Mouse (Mus musculus): ENCODE data around the gene Nfat5. TPM values are rescaled to one million over a fixed set of nuclear protein-coding genes. Genes with fewer than 3 reads are reported as not detected.

Nfat5 gene
- polyA plus RNA-seq, 1 experiment = 21.4 TPM

DNA sequence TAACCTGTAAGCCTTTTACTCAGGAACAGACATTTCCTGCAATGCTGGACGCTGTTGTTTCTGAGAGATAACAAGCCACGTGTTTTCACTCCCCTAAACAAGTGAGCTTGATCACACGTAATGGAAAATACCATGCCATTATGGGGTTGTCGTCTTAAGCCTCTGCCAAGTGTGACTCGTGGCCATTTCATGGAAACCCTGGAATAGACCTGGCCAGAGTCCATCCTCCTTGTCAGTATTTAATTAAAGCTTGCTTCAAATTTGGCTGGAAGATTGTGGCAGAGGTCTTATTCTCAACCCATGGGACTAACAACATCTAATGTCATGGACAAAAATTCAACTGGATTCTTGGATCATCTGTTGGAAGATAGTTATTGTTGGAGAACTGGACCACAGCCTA, 92.9 kb downstream of the Nfat5 start:
- no peaks in the 10 kb centered on the region for H3K4me1 ChIP-seq (ENCODE audit: control insufficient read depth, insufficient read depth, low read length)
- no peaks in the 10 kb centered on the region for H3K36me3 ChIP-seq (ENCODE audit: control insufficient read depth, insufficient read depth, low read length)
- no peak overlapping the region for H3K4me3 ChIP-seq (ENCODE audit: control insufficient read depth, low read depth, low read length)
- H3K27me3 ChIP-seq (ENCODE audit: control insufficient read depth, insufficient read depth, low read length) = no peaks in the 10 kb centered on the region
- TF ChIP-seq CTCF (IDR thresholded peaks at IDR 0.05; ENCODE audit: control insufficient read depth, insufficient read depth, insufficient replicate concordance, low read depth, low read length) = no peak
- no peak for TF ChIP-seq POLR2A (IDR thresholded peaks at IDR 0.05; ENCODE audit: control insufficient read depth, low read depth, low read length)
- H3K27ac ChIP-seq (ENCODE audit: control insufficient read depth, insufficient read depth, low read depth, low read length) = no peak overlapping the region

DNA sequence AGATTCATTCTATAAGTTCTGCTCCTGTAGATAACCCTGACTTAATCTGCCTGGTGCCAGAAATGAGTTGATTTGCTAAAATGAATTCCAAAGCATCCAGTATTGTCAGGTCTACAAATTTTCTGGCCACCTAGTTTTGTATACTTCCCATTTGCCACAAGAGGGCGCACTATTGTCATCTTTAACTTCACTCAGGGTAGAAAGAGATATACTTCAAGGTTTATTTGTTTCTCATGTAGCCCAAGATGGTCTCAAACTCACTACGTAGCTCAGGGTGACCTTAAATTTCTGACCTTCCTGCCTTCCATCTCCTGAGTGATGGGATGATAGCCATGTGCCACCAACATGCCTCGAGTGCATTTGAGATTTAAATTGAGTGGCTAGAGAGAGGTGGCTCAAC, 93.4 kb downstream of the Nfat5 start:
- TF ChIP-seq POLR2A (IDR thresholded peaks at IDR 0.05; ENCODE audit: control insufficient read depth, low read depth, low read length) (no peak), CTCF (IDR thresholded peaks at IDR 0.05; ENCODE audit: control insufficient read depth, insufficient read depth, insufficient replicate concordance, low read depth, low read length) (no peak; the same call in 1 of the 2 replicates)

GRCm38 (mm10) chr8:107387861-107388260, 94.6 kb downstream of the Nfat5 start:
- peak; percentile 8; the same call in 1 of the 2 replicates for TF ChIP-seq CTCF (IDR thresholded peaks at IDR 0.05; ENCODE audit: control insufficient read depth, insufficient read depth, insufficient replicate concordance, low read depth, low read length)
- no peak for TF ChIP-seq POLR2A (IDR thresholded peaks at IDR 0.05; ENCODE audit: control insufficient read depth, low read depth, low read length)

More for the DNA sequence above, 93.4 kb downstream of the Nfat5 start:
- no peaks in the 10 kb centered on the region for H3K36me3 ChIP-seq (ENCODE audit: control insufficient read depth, insufficient read depth, low read length)
- no peaks in the 10 kb centered on the region for H3K27me3 ChIP-seq (ENCODE audit: control insufficient read depth, insufficient read depth, low read length)
- no peak overlapping the region for H3K27ac ChIP-seq (ENCODE audit: control insufficient read depth, insufficient read depth, low read depth, low read length)
- no peak overlapping the region for H3K4me3 ChIP-seq (ENCODE audit: control insufficient read depth, low read depth, low read length)
- H3K4me1 ChIP-seq (ENCODE audit: control insufficient read depth, insufficient read depth, low read length) = no peaks in the 10 kb centered on the region

DNA sequence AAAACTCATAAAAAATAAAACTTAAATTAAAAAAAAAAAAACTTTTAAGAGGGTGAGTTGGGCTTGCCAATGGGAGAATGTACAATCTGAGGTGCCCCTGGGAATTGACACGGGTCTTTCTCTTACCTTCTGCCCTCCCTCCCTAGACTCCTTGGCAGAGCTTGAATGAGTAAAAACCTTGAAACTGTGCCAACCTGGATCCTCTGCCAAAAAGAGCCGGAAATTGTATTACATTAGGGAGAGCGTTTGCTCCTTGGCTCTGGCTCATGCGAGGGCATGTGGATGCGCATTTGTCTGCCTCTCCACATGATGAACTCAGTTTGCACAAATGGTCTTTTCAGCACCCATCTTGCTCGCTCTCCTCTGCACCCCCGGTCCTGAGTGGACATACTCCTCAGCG, 96.3 kb downstream of the Nfat5 start:
- no peak overlapping the region for H3K4me3 ChIP-seq (ENCODE audit: control insufficient read depth, low read depth, low read length)
- no peak overlapping the region for H3K27ac ChIP-seq (ENCODE audit: control insufficient read depth, insufficient read depth, low read depth, low read length)
- no peaks in the 10 kb centered on the region for H3K36me3 ChIP-seq (ENCODE audit: control insufficient read depth, insufficient read depth, low read length)
- no peak for TF ChIP-seq CTCF (IDR thresholded peaks at IDR 0.05; ENCODE audit: control insufficient read depth, insufficient read depth, insufficient replicate concordance, low read depth, low read length)
- TF ChIP-seq POLR2A (IDR thresholded peaks at IDR 0.05; ENCODE audit: control insufficient read depth, low read depth, low read length) = no peak
- H3K4me1 ChIP-seq (ENCODE audit: control insufficient read depth, insufficient read depth, low read length) = no peaks in the 10 kb centered on the region
- no peaks in the 10 kb centered on the region for H3K27me3 ChIP-seq (ENCODE audit: control insufficient read depth, insufficient read depth, low read length)

More at GRCm38 (mm10) chr8:107387861-107388260, 94.6 kb downstream of the Nfat5 start:
- no peaks in the 10 kb centered on the region for H3K27me3 ChIP-seq (ENCODE audit: control insufficient read depth, insufficient read depth, low read length)
- H3K27ac ChIP-seq (ENCODE audit: control insufficient read depth, insufficient read depth, low read depth, low read length) = no peak overlapping the region
- no peaks in the 10 kb centered on the region for H3K36me3 ChIP-seq (ENCODE audit: control insufficient read depth, insufficient read depth, low read length)
- H3K4me3 ChIP-seq (ENCODE audit: control insufficient read depth, low read depth, low read length) = no peak overlapping the region
- H3K4me1 ChIP-seq (ENCODE audit: control insufficient read depth, insufficient read depth, low read length) = no peaks in the 10 kb centered on the region

- H3K36me3 ChIP-seq (ENCODE audit: control insufficient read depth, insufficient read depth, low read length) = no peaks in the 10 kb centered on the region
- H3K4me1 ChIP-seq (ENCODE audit: control insufficient read depth, insufficient read depth, low read length) = no peaks in the 10 kb centered on the region
- TF ChIP-seq POLR2A (IDR thresholded peaks at IDR 0.05; ENCODE audit: control insufficient read depth, low read depth, low read length) (no peak), CTCF (IDR thresholded peaks at IDR 0.05; ENCODE audit: control insufficient read depth, insufficient read depth, insufficient replicate concordance, low read depth, low read length) (no peak)
- no peak overlapping the region for H3K27ac ChIP-seq (ENCODE audit: control insufficient read depth, insufficient read depth, low read depth, low read length)
- H3K27me3 ChIP-seq (ENCODE audit: control insufficient read depth, insufficient read depth, low read length) = no peaks in the 10 kb centered on the region
- H3K4me3 ChIP-seq (ENCODE audit: control insufficient read depth, low read depth, low read length) = no peak overlapping the region
These were observed 97.3 kb downstream of the Nfat5 start for GRCm38 (mm10) chr8:107390476-107391135.

- H3K4me1 ChIP-seq (ENCODE audit: control insufficient read depth, insufficient read depth, low read length) = no peaks in the 10 kb centered on the region
- H3K27ac ChIP-seq (ENCODE audit: control insufficient read depth, insufficient read depth, low read depth, low read length) = no peak overlapping the region
- H3K4me3 ChIP-seq (ENCODE audit: control insufficient read depth, low read depth, low read length) = no peak overlapping the region
- H3K27me3 ChIP-seq (ENCODE audit: control insufficient read depth, insufficient read depth, low read length) = no peaks in the 10 kb centered on the region
- H3K36me3 ChIP-seq (ENCODE audit: control insufficient read depth, insufficient read depth, low read length) = no peaks in the 10 kb centered on the region
- TF ChIP-seq POLR2A (IDR thresholded peaks at IDR 0.05; ENCODE audit: control insufficient read depth, low read depth, low read length) (no peak), CTCF (IDR thresholded peaks at IDR 0.05; ENCODE audit: control insufficient read depth, insufficient read depth, insufficient replicate concordance, low read depth, low read length) (no peak)
These were observed 97.9 kb downstream of the Nfat5 start for GRCm38 (mm10) chr8:107391136-107391516.

DNA sequence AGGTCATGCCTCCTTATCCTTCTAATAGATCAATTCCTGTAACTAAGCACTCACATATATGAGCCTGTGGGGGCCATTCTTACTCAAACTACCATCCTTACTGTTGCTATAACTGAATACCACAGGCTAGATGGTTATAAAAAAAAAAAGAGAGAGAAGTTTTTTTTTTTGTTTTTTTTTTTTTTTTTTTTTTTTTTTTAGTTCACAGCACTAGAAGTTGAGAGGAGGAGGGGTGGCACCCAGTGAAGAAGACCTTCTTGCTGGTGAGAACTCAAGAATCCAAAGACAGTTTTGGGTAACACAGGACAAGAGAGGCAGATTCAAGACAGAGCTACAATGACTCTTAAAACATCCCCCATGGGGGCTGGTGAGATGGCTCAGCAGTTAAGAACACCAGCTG, 102.1 kb downstream of the Nfat5 start:
- no peak for TF ChIP-seq CTCF (IDR thresholded peaks at IDR 0.05; ENCODE audit: control insufficient read depth, insufficient read depth, insufficient replicate concordance, low read depth, low read length)
- no peak for TF ChIP-seq POLR2A (IDR thresholded peaks at IDR 0.05; ENCODE audit: control insufficient read depth, low read depth, low read length)
- Histone ChIP-seq H3K4me3 (ENCODE audit: control insufficient read depth, low read depth, low read length) (no peak overlapping the region), H3K27me3 (ENCODE audit: control insufficient read depth, insufficient read depth, low read length) (no peaks in the 10 kb centered on the region), H3K27ac (ENCODE audit: control insufficient read depth, insufficient read depth, low read depth, low read length) (no peak overlapping the region), H3K4me1 (ENCODE audit: control insufficient read depth, insufficient read depth, low read length) (peaks cover 2% of the 10 kb centered on the region; the same call in 1 of the 2 replicates), H3K36me3 (ENCODE audit: control insufficient read depth, insufficient read depth, low read length) (no peaks in the 10 kb centered on the region)
